Mouse (Mus musculus): ENCODE results near the gene Dmwd. TPM values are rescaled to one million over a fixed set of nuclear protein-coding genes. Genes with fewer than 3 reads are reported as not detected.

Dmwd gene
- polyA plus RNA-seq, 1 experiment, result 26.6 TPM

DNA sequence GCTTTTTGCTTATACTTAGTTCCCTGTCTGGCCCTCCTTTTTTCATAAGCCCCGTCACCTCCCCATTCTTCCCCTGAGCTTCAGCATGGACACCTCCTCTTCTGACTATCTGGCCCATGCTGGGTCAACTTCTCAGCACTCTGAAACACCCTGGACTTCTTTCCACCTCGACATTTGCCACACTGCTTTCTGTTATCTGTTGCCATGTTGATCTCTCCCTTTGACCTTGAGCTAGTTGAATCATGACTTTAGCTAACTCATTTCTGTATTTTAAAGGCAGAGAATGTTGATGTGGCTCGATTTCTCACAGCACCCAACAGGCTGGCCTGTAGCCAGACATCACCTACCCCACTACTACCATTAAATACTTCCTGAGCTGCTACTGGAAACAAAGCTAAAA lies 31.4 kb downstream of the Dmwd start:
- 0 out of 2 replicates have a peak, but pooled peaks cover 1% of the 10 kb centered on the region for H3K27me3 ChIP-seq (ENCODE audit: control insufficient read depth, insufficient read depth, low read length)
- TF ChIP-seq CTCF (IDR thresholded peaks at IDR 0.05; ENCODE audit: extremely low read depth, insufficient read depth, insufficient read length, insufficient replicate concordance) (no peak), POLR2A (IDR thresholded peaks at IDR 0.05; ENCODE audit: low read depth, low read length) (no peak)
- 65% methylated on average over 3 of the region's 3 CpGs for WGBS
- no peak overlapping the region for H3K27ac ChIP-seq (ENCODE audit: insufficient read depth, low read length)
- no peaks in the 10 kb centered on the region for H3K36me3 ChIP-seq (ENCODE audit: control insufficient read depth, insufficient read depth, low read length)
- no peak for DNase-seq (ENCODE audit: low read depth in 1 of 2, low spot score in 2 of 2)
- no peak overlapping the region for H3K4me3 ChIP-seq (ENCODE audit: extremely low read depth, insufficient read depth, insufficient read length)
- H3K4me1 ChIP-seq (ENCODE audit: control insufficient read depth, insufficient read depth, insufficient read length), result no peaks in the 10 kb centered on the region

DNA sequence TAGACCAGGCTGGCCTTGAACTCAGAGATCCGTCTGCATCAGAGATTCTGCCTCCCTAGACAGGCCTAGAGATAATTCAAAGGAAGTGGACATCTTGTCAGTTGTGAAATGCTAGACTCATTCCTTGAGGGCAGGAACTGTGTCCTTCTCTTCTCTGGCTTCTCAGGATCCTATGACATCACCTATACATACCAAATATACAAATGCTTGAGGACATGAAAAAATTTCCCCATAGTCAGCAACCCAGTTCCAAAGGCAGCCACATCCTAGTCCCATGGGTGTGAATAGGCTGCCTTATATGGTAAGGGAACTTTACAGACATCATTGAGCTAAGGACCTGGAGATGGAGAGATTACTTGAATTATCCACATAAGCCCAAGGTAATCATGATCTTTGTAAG lies 33.5 kb downstream of the Dmwd start:
- DNase-seq (ENCODE audit: low read depth in 1 of 2, low spot score in 2 of 2), result no peak
- TF ChIP-seq CTCF (IDR thresholded peaks at IDR 0.05; ENCODE audit: extremely low read depth, insufficient read depth, insufficient read length, insufficient replicate concordance), result no peak
- no peak for TF ChIP-seq POLR2A (IDR thresholded peaks at IDR 0.05; ENCODE audit: low read depth, low read length)
- Histone ChIP-seq H3K27ac (ENCODE audit: insufficient read depth, low read length) (no peak overlapping the region), H3K4me3 (ENCODE audit: extremely low read depth, insufficient read depth, insufficient read length) (no peak overlapping the region), H3K4me1 (ENCODE audit: control insufficient read depth, insufficient read depth, insufficient read length) (no peaks in the 10 kb centered on the region), H3K36me3 (ENCODE audit: control insufficient read depth, insufficient read depth, low read length) (no peaks in the 10 kb centered on the region), H3K27me3 (ENCODE audit: control insufficient read depth, insufficient read depth, low read length) (peaks cover 2% of the 10 kb centered on the region; the same call in 1 of the 2 replicates)
- 89% methylated on average over 1 of the region's 1 CpGs for WGBS

DNA sequence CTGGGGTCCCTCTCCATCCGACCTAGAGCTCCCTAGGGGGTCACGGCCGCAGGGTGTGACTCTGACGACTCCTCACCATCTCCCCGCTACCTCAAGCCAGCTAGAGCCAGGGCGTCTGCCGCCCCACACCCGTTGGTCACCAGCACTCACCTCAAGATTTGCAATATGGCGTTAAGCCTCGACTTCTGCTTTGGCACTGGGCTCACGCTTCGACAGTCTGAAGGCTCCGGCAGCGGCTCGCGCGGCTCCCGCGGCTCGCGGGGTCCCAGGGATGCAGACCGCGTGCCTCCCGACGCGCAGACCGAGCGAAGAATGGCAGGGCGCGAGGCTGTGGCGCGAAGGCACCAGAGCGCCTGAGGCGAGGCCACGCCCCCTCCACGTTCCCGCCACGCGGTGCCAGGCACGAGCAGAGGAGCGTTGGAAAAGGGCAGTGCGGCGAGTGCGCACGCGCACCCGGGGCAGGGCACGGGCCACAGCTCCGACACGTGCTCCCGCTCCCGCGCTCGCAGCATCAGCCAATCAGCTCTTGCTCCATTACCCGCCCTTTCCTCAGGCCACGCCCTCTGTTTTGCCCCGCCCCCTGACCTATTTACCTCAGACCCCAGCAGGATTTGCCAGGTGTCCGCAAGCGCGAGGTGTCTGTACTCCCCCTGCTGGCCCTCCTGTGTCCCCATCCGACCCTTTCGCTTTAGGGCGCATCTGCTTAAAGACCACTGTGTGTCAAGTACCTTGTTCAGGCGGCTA lies 42.2 kb downstream of the Dmwd start, which contains the start of gene Gm4969:
Gene Gm4969, minus strand, starts transcription at position 341 of the 744 bp plus-strand sequence.
- 46% methylated on average over 64 of the region's 64 CpGs for WGBS
- Histone ChIP-seq H3K27ac (ENCODE audit: insufficient read depth, low read length) (no peak within 1 kb of the TSS), H3K4me3 (ENCODE audit: extremely low read depth, insufficient read depth, insufficient read length) (no peak within 1 kb of the TSS), H3K4me1 (ENCODE audit: control insufficient read depth, insufficient read depth, insufficient read length) (peaks cover 5% of the 10 kb centered on the region), H3K27me3 (ENCODE audit: control insufficient read depth, insufficient read depth, low read length) (0 out of 2 replicates have a peak, but pooled peaks cover 4% of the 10 kb centered on the region), H3K36me3 (ENCODE audit: control insufficient read depth, insufficient read depth, low read length) (no peaks in the 10 kb centered on the region)
- TF ChIP-seq POLR2A (IDR thresholded peaks at IDR 0.05; ENCODE audit: low read depth, low read length), result no peak
- TF ChIP-seq CTCF (IDR thresholded peaks at IDR 0.05; ENCODE audit: extremely low read depth, insufficient read depth, insufficient read length, insufficient replicate concordance), result no peak
- peak in 1 of 2 experiments; percentile 33 for DNase-seq (ENCODE audit: low read depth in 1 of 2, low spot score in 2 of 2)

DNA sequence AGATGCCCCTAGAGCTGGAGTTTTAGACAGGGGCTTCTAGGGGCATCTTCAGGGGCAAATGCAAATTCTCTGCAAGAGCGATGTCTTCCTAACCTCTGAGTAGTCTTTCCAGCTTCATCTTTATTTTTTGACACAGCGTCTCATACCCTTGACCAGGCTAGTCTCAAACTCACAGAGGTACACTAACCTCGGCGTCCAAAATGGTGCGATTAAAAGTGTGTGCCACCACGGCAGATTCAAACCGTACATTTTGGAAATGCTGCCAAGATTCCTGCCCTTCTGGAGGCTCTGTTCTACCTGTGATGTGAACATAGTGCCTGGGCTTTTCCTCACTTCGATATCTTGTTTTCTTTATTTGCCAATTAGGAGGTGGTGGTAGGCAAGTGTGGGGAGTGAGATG lies 43.1 kb downstream of the Dmwd start:
- no peak overlapping the region for H3K27ac ChIP-seq (ENCODE audit: insufficient read depth, low read length)
- H3K27me3 ChIP-seq (ENCODE audit: control insufficient read depth, insufficient read depth, low read length), result 0 out of 2 replicates have a peak, but pooled peaks cover 4% of the 10 kb centered on the region
- H3K36me3 ChIP-seq (ENCODE audit: control insufficient read depth, insufficient read depth, low read length), result no peaks in the 10 kb centered on the region
- TF ChIP-seq CTCF (IDR thresholded peaks at IDR 0.05; ENCODE audit: extremely low read depth, insufficient read depth, insufficient read length, insufficient replicate concordance) (no peak), POLR2A (IDR thresholded peaks at IDR 0.05; ENCODE audit: low read depth, low read length) (no peak)
- peaks cover 5% of the 10 kb centered on the region for H3K4me1 ChIP-seq (ENCODE audit: control insufficient read depth, insufficient read depth, insufficient read length)
- 94% methylated on average over 8 of the region's 8 CpGs for WGBS
- no peak for DNase-seq (ENCODE audit: low read depth in 1 of 2, low spot score in 2 of 2)
- no peak overlapping the region for H3K4me3 ChIP-seq (ENCODE audit: extremely low read depth, insufficient read depth, insufficient read length)

DNA sequence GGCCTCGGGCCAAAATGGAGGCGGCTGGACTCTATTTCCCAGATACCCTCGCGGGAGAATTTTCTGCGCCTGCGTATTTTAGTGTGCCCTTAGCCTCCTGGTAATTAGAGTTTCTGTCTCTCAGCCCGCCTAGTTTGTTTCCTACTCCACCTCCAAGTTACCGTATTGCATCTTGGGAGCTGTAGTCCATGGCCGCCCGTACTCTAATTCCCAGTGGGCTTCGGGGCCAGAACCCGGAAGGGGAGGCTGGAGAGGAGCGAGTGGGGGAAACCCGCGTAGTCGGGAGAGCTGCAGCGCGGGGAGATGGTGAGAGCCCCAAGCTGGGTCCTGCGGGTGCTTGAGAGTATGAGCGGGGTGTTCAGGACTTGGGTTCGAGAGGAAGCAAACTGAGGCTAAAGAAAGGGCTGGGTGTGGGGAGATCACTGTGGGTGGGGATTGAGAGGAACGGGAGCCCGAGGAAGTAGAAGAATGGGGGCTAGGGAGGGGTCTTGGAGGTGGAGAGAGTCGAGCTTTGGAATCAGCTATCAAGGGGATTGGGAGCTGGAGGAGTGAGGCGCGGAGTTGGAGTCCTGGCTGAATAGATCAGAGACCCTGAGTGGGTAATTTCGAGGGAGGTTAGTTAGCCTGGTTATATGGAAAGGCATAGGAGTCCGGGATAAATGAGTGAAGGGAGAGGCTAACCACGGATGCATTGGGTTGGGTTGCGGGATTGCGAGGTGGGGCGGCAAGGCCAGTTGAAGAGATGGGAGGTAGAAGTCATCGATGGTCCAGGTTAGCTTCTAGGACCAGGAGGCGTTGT lies 43.8 kb downstream of the Dmwd start, which contains the start of gene Fbxo46:
Gene Fbxo46, plus strand, starts transcription at position 229 of the 799 bp plus-strand sequence.
- H3K4me3 ChIP-seq (ENCODE audit: extremely low read depth, insufficient read depth, insufficient read length), result peak within 1 kb of the TSS; percentile 84
- peaks cover 5% of the 10 kb centered on the region for H3K4me1 ChIP-seq (ENCODE audit: control insufficient read depth, insufficient read depth, insufficient read length)
- peak; percentile 93 to 96 for DNase-seq (ENCODE audit: low read depth in 1 of 2, low spot score in 2 of 2)
- under 1% methylated on average over 34 of the region's 34 CpGs for WGBS
- H3K27me3 ChIP-seq (ENCODE audit: control insufficient read depth, insufficient read depth, low read length), result 0 out of 2 replicates have a peak, but pooled peaks cover 4% of the 10 kb centered on the region
- H3K27ac ChIP-seq (ENCODE audit: insufficient read depth, low read length), result peak within 1 kb of the TSS; percentile 34; the same call in 1 of the 2 replicates
- H3K36me3 ChIP-seq (ENCODE audit: control insufficient read depth, insufficient read depth, low read length), result no peaks in the 10 kb centered on the region
- TF ChIP-seq CTCF (IDR thresholded peaks at IDR 0.05; ENCODE audit: extremely low read depth, insufficient read depth, insufficient read length, insufficient replicate concordance), result no peak
- peak; percentile 90 for TF ChIP-seq POLR2A (IDR thresholded peaks at IDR 0.05; ENCODE audit: low read depth, low read length)

DNA sequence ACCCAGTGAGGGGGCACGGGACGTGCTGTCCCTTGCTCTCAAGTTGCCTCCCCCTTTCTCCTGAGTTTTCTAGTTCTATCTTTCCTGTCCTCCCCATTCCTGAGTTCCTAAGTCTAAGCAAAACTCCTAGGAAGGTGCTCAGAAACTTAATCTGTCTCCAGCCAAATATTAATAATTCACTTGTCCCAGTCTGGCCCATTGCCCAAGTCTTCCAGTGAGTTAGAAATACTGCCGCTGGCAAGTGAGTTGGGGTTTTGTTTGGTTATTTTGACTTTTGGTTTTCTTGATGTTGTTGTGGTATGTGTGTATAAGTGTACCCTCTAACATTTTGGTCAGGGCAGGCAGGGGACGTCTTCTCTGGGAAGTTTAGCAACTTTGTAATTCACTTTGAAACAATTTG lies 45.7 kb downstream of the Dmwd start:
- TF ChIP-seq CTCF (IDR thresholded peaks at IDR 0.05; ENCODE audit: extremely low read depth, insufficient read depth, insufficient read length, insufficient replicate concordance), result no peak
- TF ChIP-seq POLR2A (IDR thresholded peaks at IDR 0.05; ENCODE audit: low read depth, low read length), result no peak
- H3K4me1 ChIP-seq (ENCODE audit: control insufficient read depth, insufficient read depth, insufficient read length), result peaks cover 5% of the 10 kb centered on the region
- H3K27me3 ChIP-seq (ENCODE audit: control insufficient read depth, insufficient read depth, low read length), result 0 out of 2 replicates have a peak, but pooled peaks cover 4% of the 10 kb centered on the region
- H3K36me3 ChIP-seq (ENCODE audit: control insufficient read depth, insufficient read depth, low read length), result 0 out of 2 replicates have a peak, but pooled peaks cover 2% of the 10 kb centered on the region
- no peak for DNase-seq (ENCODE audit: low read depth in 1 of 2, low spot score in 2 of 2)
- no peak overlapping the region for H3K27ac ChIP-seq (ENCODE audit: insufficient read depth, low read length)
- 85% methylated on average over 4 of the region's 4 CpGs for WGBS
- H3K4me3 ChIP-seq (ENCODE audit: extremely low read depth, insufficient read depth, insufficient read length), result no peak overlapping the region

Measured in spleen, adult 2 months (tissue).